Mouse (Mus musculus) testis, adult 2 months (tissue): ENCODE measurements around the gene Mdfic. TPM values are rescaled to one million over a fixed set of nuclear protein-coding genes. Genes with fewer than 3 reads are reported as not detected.

Experiments
- H3K27ac ChIP-seq: fragments of 200-500 bp; 2 replicates; pipeline ENCODE4 v1.5.1; 2012; ENCODE audit warnings: low read depth, low read length; ENCODE audit not compliant: control insufficient read depth, insufficient read depth
- H3K27me3 ChIP-seq: fragments of 200-500 bp; 2 replicates; pipeline ENCODE4 v1.6.1; 2012; ENCODE audit warnings: mild to moderate bottlenecking, low read length, moderate library complexity; ENCODE audit not compliant: control insufficient read depth, insufficient read depth
- H3K36me3 ChIP-seq: fragments of 200-500 bp; 2 replicates; pipeline ENCODE4 v1.6.1; 2012; ENCODE audit warnings: mild to moderate bottlenecking, low read length; ENCODE audit not compliant: control insufficient read depth, insufficient read depth
- H3K4me1 ChIP-seq: fragments of 200-500 bp; 2 replicates; pipeline ENCODE4 v1.6.1; 2012; ENCODE audit warnings: low read length; ENCODE audit not compliant: control insufficient read depth, insufficient read depth
- H3K4me3 ChIP-seq: fragments of 200-500 bp; 2 replicates; pipeline ENCODE4 v1.5.1; 2012; ENCODE audit warnings: low read depth, mild to moderate bottlenecking, low read length, moderate library complexity, mixed read lengths; ENCODE audit not compliant: control insufficient read depth
- CTCF ChIP-seq: fragments of 200-500 bp; IDR thresholded peaks from 2 replicates; pipeline ENCODE4 v1.5.1; 2012; ENCODE audit warnings: low read depth, mild to moderate bottlenecking, inconsistent platforms, low read length, moderate library complexity; ENCODE audit not compliant: control insufficient read depth, insufficient read depth, insufficient replicate concordance
- POLR2A ChIP-seq: fragments of 200-500 bp; IDR thresholded peaks from 2 replicates; pipeline ENCODE4 v1.6.1; 2012; ENCODE audit warnings: low read depth, mild to moderate bottlenecking, inconsistent platforms, low read length, moderate library complexity; ENCODE audit not compliant: control insufficient read depth
- polyA plus RNA-seq: library from polyadenylated mRNA; depleted of rRNA; stranded (reverse); fragments of >200 nt; gene quantifications from 2 replicates; pipeline ENCODE4 v1.2.3, GENCODE M21; 2012

Mdfic gene
- polyA plus RNA-seq, 1 experiment, result 0.65 TPM

DNA sequence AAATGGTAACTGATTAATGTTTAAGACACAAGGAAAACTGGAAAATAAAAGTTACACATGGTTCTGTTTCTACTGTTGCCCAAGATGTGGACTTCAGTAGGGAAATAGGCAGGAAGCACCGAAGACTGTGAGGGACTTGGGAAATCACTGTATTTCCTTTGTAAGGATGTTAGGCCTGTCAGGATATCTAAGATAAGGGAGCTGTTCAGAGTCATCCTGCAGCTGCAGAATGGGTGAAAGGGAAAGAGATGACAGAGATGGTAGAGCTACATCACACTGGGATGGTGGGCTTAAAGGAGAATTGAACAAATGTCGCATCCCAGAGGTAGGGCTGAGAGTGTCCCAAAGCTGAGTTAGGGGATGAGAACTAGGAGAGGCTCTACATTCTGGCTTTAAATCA lies 9.8 kb downstream of the Mdfic start:
- H3K36me3 ChIP-seq, result no peaks in the 10 kb centered on the region
- H3K27ac ChIP-seq, result no peak overlapping the region
- TF ChIP-seq POLR2A, result no peak
- no peak for TF ChIP-seq CTCF
- H3K4me3 ChIP-seq, result no peak overlapping the region
- H3K27me3 ChIP-seq, result no peaks in the 10 kb centered on the region
- no peaks in the 10 kb centered on the region for H3K4me1 ChIP-seq

DNA sequence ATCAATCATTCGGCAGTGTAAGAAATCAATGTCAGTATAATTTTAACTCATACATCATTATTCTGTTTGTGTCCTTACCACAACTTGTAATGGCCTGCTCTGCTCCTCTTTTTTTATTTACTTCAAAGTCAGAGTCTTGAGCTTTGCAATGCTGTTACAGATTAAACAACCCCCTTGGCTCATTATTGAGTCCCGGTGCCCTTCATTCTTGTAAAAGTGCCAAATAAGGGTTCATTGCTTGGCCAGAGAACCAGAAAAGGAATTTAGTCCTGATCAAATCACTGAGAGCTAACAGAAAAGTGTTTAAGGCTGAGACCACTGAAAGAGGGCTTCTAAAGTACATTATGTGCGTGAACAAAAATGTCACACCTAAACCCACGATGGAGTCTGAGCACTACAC lies 10.2 kb downstream of the Mdfic start:
- Histone ChIP-seq H3K4me1 (no peaks in the 10 kb centered on the region), H3K4me3 (no peak overlapping the region), H3K27ac (no peak overlapping the region), H3K27me3 (no peaks in the 10 kb centered on the region), H3K36me3 (no peaks in the 10 kb centered on the region)
- TF ChIP-seq CTCF, result no peak
- no peak for TF ChIP-seq POLR2A

DNA sequence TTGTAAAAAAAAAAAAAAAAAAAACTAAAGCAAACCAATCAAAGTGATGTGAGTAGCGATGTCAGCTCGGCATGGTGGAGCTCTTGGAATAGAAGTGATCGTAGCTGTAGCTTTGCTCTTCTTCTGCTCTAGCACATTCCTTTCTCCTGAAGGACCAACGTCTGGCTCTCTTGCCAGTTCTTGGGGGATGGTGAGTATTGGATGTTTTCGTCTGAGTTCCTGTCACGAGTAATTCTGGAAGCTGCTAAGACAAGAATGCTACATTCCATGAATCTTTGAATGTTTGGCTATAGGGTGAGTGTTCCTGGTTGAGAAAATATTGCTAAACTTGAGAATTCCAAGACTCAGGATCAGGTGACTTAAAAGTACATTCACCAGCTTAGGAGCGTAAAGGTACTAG lies 11.0 kb downstream of the Mdfic start:
- TF ChIP-seq POLR2A, result no peak
- TF ChIP-seq CTCF, result no peak
- Histone ChIP-seq H3K27ac (no peak overlapping the region), H3K4me3 (no peak overlapping the region), H3K4me1 (no peaks in the 10 kb centered on the region), H3K27me3 (no peaks in the 10 kb centered on the region), H3K36me3 (no peaks in the 10 kb centered on the region)

DNA sequence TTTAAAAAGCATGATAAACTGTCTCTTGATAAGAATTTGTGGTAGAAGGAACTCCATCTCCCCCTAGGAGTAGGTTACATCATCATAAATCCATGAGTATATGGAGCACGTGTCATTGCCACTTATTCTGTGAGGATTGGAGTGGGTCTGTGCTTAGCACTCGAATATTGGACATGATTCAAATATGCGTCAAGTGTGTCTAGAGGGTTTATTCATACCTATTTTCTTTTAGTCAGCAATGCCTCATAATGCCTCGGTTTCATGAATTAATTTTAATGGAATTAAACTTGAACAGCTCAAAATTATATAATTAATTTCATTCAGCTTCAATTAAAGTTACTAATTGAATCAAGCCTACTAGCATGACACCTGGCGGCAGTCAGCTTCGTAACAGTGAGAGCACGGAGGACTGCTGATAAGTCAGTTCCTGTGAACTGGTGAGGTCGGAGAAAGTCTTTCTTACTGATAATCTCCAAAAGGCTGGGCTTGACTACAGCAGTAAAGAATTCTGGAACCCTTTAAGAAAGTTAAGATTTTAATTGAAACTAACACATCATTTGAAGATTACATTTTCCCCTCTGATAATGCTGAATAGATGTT lies 17.0 kb downstream of the Mdfic start:
- TF ChIP-seq POLR2A (no peak), CTCF (no peak)
- H3K36me3 ChIP-seq, result no peaks in the 10 kb centered on the region
- H3K27me3 ChIP-seq, result no peaks in the 10 kb centered on the region
- no peak overlapping the region for H3K27ac ChIP-seq
- no peaks in the 10 kb centered on the region for H3K4me1 ChIP-seq
- no peak overlapping the region for H3K4me3 ChIP-seq

DNA sequence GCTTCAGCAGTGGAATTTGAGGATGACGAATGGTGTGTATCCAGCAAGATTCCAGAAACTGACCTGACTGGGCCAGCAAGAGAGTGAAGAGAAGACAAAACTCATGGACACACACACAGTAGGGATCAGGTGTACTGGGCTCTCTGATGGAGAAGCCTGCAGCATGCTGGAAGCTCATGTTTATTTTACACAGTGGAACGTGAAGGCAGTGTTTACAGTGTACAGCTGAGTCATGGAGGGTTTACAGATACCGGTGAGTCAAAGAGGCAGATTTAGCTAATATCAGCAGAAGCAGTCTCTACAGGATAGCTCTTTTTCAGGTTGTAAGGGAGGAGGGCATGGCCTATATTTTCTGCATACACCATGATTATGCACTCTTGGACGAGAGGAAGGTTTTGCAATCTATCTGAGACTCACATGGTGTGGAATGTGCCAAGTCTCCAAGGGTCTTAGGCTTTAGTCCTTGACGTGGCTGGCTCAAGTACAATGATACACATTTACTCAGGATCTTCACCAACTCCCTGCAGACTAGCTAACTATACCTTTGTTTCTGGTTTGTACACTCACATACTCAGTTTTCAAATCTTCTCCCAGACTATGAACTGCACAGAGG lies 18.0 kb downstream of the Mdfic start:
- H3K4me1 ChIP-seq, result no peaks in the 10 kb centered on the region
- H3K27ac ChIP-seq, result no peak overlapping the region
- no peaks in the 10 kb centered on the region for H3K27me3 ChIP-seq
- H3K36me3 ChIP-seq, result no peaks in the 10 kb centered on the region
- H3K4me3 ChIP-seq, result no peak overlapping the region
- TF ChIP-seq POLR2A (no peak), CTCF (no peak)

DNA sequence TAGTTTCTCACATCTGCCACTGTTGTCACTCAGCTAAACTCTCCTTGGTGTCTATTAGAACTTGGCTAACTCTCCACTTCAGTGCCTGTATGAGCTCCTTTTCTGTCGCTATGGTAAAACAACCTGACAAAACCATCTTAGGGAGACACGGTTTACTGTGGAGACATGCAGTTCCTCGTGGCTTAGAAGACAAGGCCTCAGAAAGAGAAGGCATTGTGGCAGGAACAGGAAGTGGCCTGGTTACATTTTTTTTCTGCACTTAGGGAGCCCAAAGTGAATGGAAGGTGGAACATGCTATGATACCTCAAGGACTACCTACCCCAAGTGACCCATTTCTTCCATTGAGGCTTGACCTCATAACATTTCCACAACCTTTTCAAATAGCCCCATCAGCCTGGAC lies 18.7 kb downstream of the Mdfic start:
- Histone ChIP-seq H3K27ac (no peak overlapping the region), H3K27me3 (no peaks in the 10 kb centered on the region), H3K4me3 (no peak overlapping the region), H3K36me3 (no peaks in the 10 kb centered on the region), H3K4me1 (no peaks in the 10 kb centered on the region)
- TF ChIP-seq CTCF (no peak), POLR2A (no peak)

DNA sequence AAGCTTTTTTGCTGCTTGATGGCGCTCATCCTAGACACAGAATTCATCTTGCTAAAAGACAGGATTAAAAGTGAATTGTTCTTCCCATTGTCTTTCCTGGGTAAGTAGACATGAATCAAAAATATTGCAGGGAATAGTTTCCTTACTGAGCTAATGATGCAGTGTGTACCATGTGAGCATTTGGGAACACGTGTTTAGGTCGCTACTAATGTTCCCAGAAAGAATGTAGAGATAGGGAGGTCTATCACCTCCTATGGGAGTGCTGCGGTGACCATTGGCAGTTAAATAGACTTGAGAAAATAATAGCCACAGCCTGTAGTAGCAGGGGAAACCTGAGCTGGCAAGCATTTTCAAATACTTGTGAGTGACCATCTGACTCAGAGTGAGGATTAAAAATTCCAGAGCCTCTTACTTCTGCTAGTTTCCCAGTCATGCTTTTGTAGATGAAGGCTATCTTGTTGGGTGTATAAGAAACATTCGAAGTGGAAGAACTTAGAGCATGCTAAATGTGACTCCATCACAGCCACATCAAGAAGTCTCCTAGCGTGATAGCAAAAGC lies 22.2 kb downstream of the Mdfic start:
- no peaks in the 10 kb centered on the region for H3K36me3 ChIP-seq
- H3K4me1 ChIP-seq, result no peaks in the 10 kb centered on the region
- H3K4me3 ChIP-seq, result no peak overlapping the region
- TF ChIP-seq POLR2A, result no peak
- no peak for TF ChIP-seq CTCF
- H3K27me3 ChIP-seq, result no peaks in the 10 kb centered on the region
- H3K27ac ChIP-seq, result no peak overlapping the region
